Mouse (Mus musculus) liver, adult 2 months (tissue): ENCODE measurements around the gene Ikzf2. TPM values are rescaled to one million over a fixed set of nuclear protein-coding genes. Genes with fewer than 3 reads are reported as not detected.

Experiments
- DNase-seq: peaks from one replicate; pipeline ENCODE4 v3.0.0-alpha.2; 2011; ENCODE audit warnings: low read depth, low spot score; ENCODE audit errors: extremely low read depth
- H3K27ac ChIP-seq: fragments of 200-500 bp; replicated peaks from 2 replicates; pipeline ENCODE4 v1.5.1; 2012; ENCODE audit warnings: low read depth, mild to moderate bottlenecking, control low read depth, inconsistent platforms, low read length; ENCODE audit not compliant: insufficient read depth
- H3K27me3 ChIP-seq: fragments of 200-500 bp; 2 replicates; pipeline ENCODE4 v1.6.1; 2012; ENCODE audit warnings: mild to moderate bottlenecking, moderate library complexity, low read length, inconsistent platforms; ENCODE audit not compliant: control insufficient read depth, insufficient read depth
- H3K36me3 ChIP-seq: fragments of 200-500 bp; 2 replicates; pipeline ENCODE4 v1.6.1; 2012; ENCODE audit warnings: low read length, inconsistent platforms; ENCODE audit not compliant: control insufficient read depth, insufficient read depth
- H3K4me1 ChIP-seq: fragments of 200-500 bp; 2 replicates; pipeline ENCODE4 v1.6.1; 2011; ENCODE audit warnings: low read length; ENCODE audit not compliant: control insufficient read depth, insufficient read depth
- H3K4me3 ChIP-seq: fragments of 200-500 bp; 2 replicates; pipeline ENCODE4 v1.5.1; 2011; ENCODE audit warnings: low read depth, mild to moderate bottlenecking, control low read depth, low read length, moderate library complexity; ENCODE audit not compliant: insufficient read depth
- H3K79me2 ChIP-seq: fragments of 200-500 bp; 2 replicates; pipeline ENCODE4 v1.6.1; 2012; ENCODE audit warnings: inconsistent platforms, mild to moderate bottlenecking, low read length, moderate library complexity; ENCODE audit not compliant: control insufficient read depth, insufficient read depth
- H3K9ac ChIP-seq: fragments of 200-500 bp; 2 replicates; pipeline ENCODE4 v1.6.1; 2012; ENCODE audit warnings: low read depth, mild to moderate bottlenecking, control low read depth, inconsistent platforms, low read length
- CTCF ChIP-seq: fragments of 200-500 bp; IDR thresholded peaks from 2 replicates; pipeline ENCODE4 v1.5.1; 2011; ENCODE audit warnings: low read depth, low read length, control low read depth
- POLR2A ChIP-seq: fragments of 200-500 bp; IDR thresholded peaks from 2 replicates; pipeline ENCODE4 v1.6.1; 2011; ENCODE audit warnings: low read length, control low read depth; ENCODE audit not compliant: insufficient read depth; ENCODE audit errors: extremely low read depth
- WGBS: fragments of 180-500 bp; shearing (Covaris S2); methylation state at CpG from one replicate; pipeline ENCODE4 v1.1.7; 2018; 5-methylcytosine and 5-hydroxymethylcytosine counted together
- polyA plus RNA-seq: library from polyadenylated mRNA; depleted of rRNA; stranded (reverse); fragments of >200 nt; gene quantifications from 2 replicates; pipeline ENCODE4 v1.2.3, GENCODE M21; 2012
- total RNA-seq: library from RNA; depleted of rRNA; stranded (reverse); fragments of >200 nt; gene quantifications from 2 replicates; pipeline ENCODE4 v1.2.3, GENCODE M21; 2014

The Ikzf2 gene
- total and polyA plus RNA-seq, 2 experiments = 0.04 to 0.55 TPM

- no peak overlapping the region for H3K27ac ChIP-seq
- H3K79me2 ChIP-seq = no peaks in the 10 kb centered on the region
- H3K36me3 ChIP-seq = no peaks in the 10 kb centered on the region
- no peaks in the 10 kb centered on the region for H3K4me1 ChIP-seq
- DNase-seq = no peak
- WGBS = 73% methylated on average over 5 of the region's 5 CpGs
- no peak overlapping the region for H3K9ac ChIP-seq
- H3K4me3 ChIP-seq = no peak overlapping the region
- no peaks in the 10 kb centered on the region for H3K27me3 ChIP-seq
- TF ChIP-seq POLR2A (no peak), CTCF (no peak)
Observed at GRCm38 (mm10) chr1:69516144-69516543, 170.9 kb downstream of the Ikzf2 start.

- Histone ChIP-seq H3K27me3 (no peaks in the 10 kb centered on the region), H3K27ac (no peak overlapping the region), H3K4me1 (no peaks in the 10 kb centered on the region), H3K36me3 (no peaks in the 10 kb centered on the region), H3K9ac (no peak overlapping the region), H3K4me3 (no peak overlapping the region), H3K79me2 (no peaks in the 10 kb centered on the region)
- no peak for DNase-seq
- WGBS = 11% methylated on average over 5 of the region's 5 CpGs
- TF ChIP-seq CTCF (no peak), POLR2A (no peak)
Observed at GRCm38 (mm10) chr1:69513595-69514250, 173.3 kb downstream of the Ikzf2 start.

GRCm38 (mm10) chr1:69508275-69508674, 178.8 kb downstream of the Ikzf2 start:
- no peak overlapping the region for H3K27ac ChIP-seq
- no peaks in the 10 kb centered on the region for H3K36me3 ChIP-seq
- H3K4me1 ChIP-seq = no peaks in the 10 kb centered on the region
- 71% methylated on average over 3 of the region's 3 CpGs for WGBS
- no peaks in the 10 kb centered on the region for H3K27me3 ChIP-seq
- no peak for TF ChIP-seq POLR2A
- TF ChIP-seq CTCF = no peak
- H3K79me2 ChIP-seq = no peaks in the 10 kb centered on the region
- H3K9ac ChIP-seq = no peak overlapping the region
- DNase-seq = no peak
- no peak overlapping the region for H3K4me3 ChIP-seq

- H3K27me3 ChIP-seq = no peaks in the 10 kb centered on the region
- no peak overlapping the region for H3K9ac ChIP-seq
- no peaks in the 10 kb centered on the region for H3K79me2 ChIP-seq
- H3K4me1 ChIP-seq = no peaks in the 10 kb centered on the region
- WGBS = 79% methylated on average over 6 of the region's 6 CpGs
- TF ChIP-seq CTCF (no peak), POLR2A (no peak)
- no peak for DNase-seq
- no peaks in the 10 kb centered on the region for H3K36me3 ChIP-seq
- H3K27ac ChIP-seq = no peak overlapping the region
- H3K4me3 ChIP-seq = no peak overlapping the region
Observed at GRCm38 (mm10) chr1:69507513-69507912, 179.5 kb downstream of the Ikzf2 start.

GRCm38 (mm10) chr1:69506615-69507159, 180.4 kb downstream of the Ikzf2 start:
- Histone ChIP-seq H3K27me3 (no peaks in the 10 kb centered on the region), H3K36me3 (no peaks in the 10 kb centered on the region), H3K27ac (no peak overlapping the region), H3K9ac (no peak overlapping the region), H3K4me1 (no peaks in the 10 kb centered on the region), H3K4me3 (no peak overlapping the region), H3K79me2 (no peaks in the 10 kb centered on the region)
- no peak for DNase-seq
- WGBS = 93% methylated on average over 7 of the region's 7 CpGs
- TF ChIP-seq POLR2A = no peak
- TF ChIP-seq CTCF = no peak

- no peaks in the 10 kb centered on the region for H3K79me2 ChIP-seq
- TF ChIP-seq POLR2A = no peak
- TF ChIP-seq CTCF = no peak
- H3K27me3 ChIP-seq = no peaks in the 10 kb centered on the region
- no peaks in the 10 kb centered on the region for H3K4me1 ChIP-seq
- no peaks in the 10 kb centered on the region for H3K36me3 ChIP-seq
- no peak overlapping the region for H3K4me3 ChIP-seq
- no peak overlapping the region for H3K9ac ChIP-seq
- no peak for DNase-seq
- no peak overlapping the region for H3K27ac ChIP-seq
- WGBS = 93% methylated on average over 6 of the region's 6 CpGs
Observed at GRCm38 (mm10) chr1:69506011-69506410, 181.0 kb downstream of the Ikzf2 start.
